Mouse (Mus musculus): ENCODE measurements around the gene Fetub. TPM values are rescaled to one million over a fixed set of nuclear protein-coding genes. Genes with fewer than 3 reads are reported as not detected.

Gene Fetub
- polyA plus RNA-seq, 1 experiment from 2014 or later, result not detected

- DNase-seq (no peak), ATAC-seq (ENCODE audit: insufficient read depth) (no peak)
- H3K9me3 ChIP-seq (ENCODE audit: low read depth, low read length), result no peaks in the 10 kb centered on the region
- no peaks in the 10 kb centered on the region for H3K4me1 ChIP-seq (ENCODE audit: insufficient read depth)
- no peak overlapping the region for H3K4me2 ChIP-seq
- no peaks in the 10 kb centered on the region for H3K27me3 ChIP-seq (ENCODE audit: insufficient read depth, low read length)
- no peak overlapping the region for H3K27ac ChIP-seq (ENCODE audit: low read depth)
- no peak overlapping the region for H3K9ac ChIP-seq
- WGBS, result 82% methylated on average over 2 of the region's 2 CpGs
- H3K36me3 ChIP-seq (ENCODE audit: insufficient read depth), result no peaks in the 10 kb centered on the region
- TF ChIP-seq CTCF (IDR thresholded peaks at IDR 0.05; ENCODE audit: low read depth), result no peak
- H3K4me3 ChIP-seq (ENCODE audit: low read depth, low read length), result no peak overlapping the region
These were observed 29.2 kb downstream of the Fetub start for GRCm38 (mm10) chr16:22947371-22947770.

DNA sequence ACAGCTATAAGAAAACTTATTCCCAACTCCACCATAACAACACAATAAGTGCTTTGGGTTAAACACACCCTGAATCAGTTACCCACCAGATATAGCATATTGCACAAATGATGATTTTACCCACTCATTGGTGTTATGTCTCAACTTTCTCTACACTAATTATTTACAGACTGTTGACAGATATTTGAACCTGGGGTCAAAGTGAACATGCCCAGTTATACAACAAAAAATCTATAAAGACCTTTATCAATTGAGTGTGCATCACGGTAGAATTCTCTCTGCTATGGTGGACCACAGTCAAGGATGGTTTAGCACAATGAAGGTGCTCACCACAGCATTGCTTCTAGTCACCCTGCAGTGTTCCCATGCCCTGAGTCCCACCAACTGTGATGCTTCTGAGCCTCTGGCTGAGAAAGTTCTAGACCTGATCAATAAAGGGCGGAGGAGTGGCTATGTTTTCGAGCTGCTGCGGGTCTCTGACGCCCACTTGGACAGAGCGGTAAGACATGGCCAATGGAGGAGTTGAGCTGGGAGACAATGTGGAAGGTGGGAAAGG is 32.8 kb downstream of the Fetub start, which contains the start of gene Hrg:
Gene Hrg (plus strand): TSS at position 233 of the 556 bp plus-strand sequence.
- Histone ChIP-seq H3K4me1 (ENCODE audit: insufficient read depth) (no peaks in the 10 kb centered on the region), H3K9me3 (ENCODE audit: low read depth, low read length) (no peaks in the 10 kb centered on the region), H3K36me3 (ENCODE audit: insufficient read depth) (no peaks in the 10 kb centered on the region), H3K27me3 (ENCODE audit: insufficient read depth, low read length) (no peaks in the 10 kb centered on the region), H3K4me2 (no peak within 1 kb of the TSS), H3K27ac (ENCODE audit: low read depth) (no peak within 1 kb of the TSS), H3K9ac (no peak within 1 kb of the TSS), H3K4me3 (ENCODE audit: low read depth, low read length) (no peak within 1 kb of the TSS)
- ATAC-seq (ENCODE audit: insufficient read depth) (no peak), DNase-seq (no peak)
- TF ChIP-seq CTCF (IDR thresholded peaks at IDR 0.05; ENCODE audit: low read depth), result no peak
- 87% methylated on average over 6 of the region's 6 CpGs for WGBS

- DNase-seq, result peak; percentile 25
- WGBS, result 21% methylated on average over 4 of the region's 4 CpGs
- H3K4me2 ChIP-seq, result no peak overlapping the region
- no peaks in the 10 kb centered on the region for H3K36me3 ChIP-seq (ENCODE audit: insufficient read depth)
- peak; percentile 22; the same call in 1 of the 2 replicates for TF ChIP-seq CTCF (IDR thresholded peaks at IDR 0.05; ENCODE audit: low read depth)
- no peak for ATAC-seq (ENCODE audit: insufficient read depth)
- no peak overlapping the region for H3K4me3 ChIP-seq (ENCODE audit: low read depth, low read length)
- H3K9me3 ChIP-seq (ENCODE audit: low read depth, low read length), result no peaks in the 10 kb centered on the region
- no peak overlapping the region for H3K27ac ChIP-seq (ENCODE audit: low read depth)
- no peaks in the 10 kb centered on the region for H3K27me3 ChIP-seq (ENCODE audit: insufficient read depth, low read length)
- no peaks in the 10 kb centered on the region for H3K4me1 ChIP-seq (ENCODE audit: insufficient read depth)
- H3K9ac ChIP-seq, result no peak overlapping the region
These were observed 34.9 kb downstream of the Fetub start for GRCm38 (mm10) chr16:22953069-22953468.

DNA sequence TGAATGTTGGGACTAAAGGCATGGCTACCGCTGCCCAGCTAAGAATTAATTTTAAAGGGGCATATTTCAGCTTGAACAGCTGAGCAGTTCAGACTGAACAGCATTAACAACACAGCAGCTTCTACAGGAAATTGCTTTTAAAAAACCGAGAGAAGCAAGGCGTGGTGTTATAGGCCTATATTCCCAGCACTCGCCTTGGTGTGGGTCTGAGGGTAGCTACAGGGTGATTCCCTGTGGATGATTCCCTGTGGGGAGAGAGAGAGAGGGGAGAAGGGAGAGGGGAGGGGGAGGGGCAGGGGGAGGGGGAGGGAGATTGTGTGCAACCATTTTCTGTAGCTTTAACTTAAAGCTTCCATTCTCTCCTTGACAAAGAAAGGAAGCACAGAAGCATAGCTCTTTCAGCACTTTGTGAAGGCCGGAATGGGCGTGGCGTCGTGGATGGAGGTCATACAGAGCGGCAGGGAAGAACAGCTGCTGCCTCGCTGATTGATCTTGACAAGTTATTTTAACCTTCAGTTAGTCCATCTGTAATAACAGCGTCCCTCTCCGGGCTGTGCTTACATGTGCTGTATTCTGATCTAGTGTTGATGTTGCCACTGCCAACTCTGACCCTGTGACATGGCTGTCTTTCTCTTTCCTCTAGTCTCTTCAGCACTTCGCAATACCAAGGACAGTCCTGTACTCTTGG is 37.4 kb downstream of the Fetub start:
- ATAC-seq (ENCODE audit: insufficient read depth), result no peak
- TF ChIP-seq CTCF (IDR thresholded peaks at IDR 0.05; ENCODE audit: low read depth), result no peak
- no peak overlapping the region for H3K4me3 ChIP-seq (ENCODE audit: low read depth, low read length)
- no peaks in the 10 kb centered on the region for H3K27me3 ChIP-seq (ENCODE audit: insufficient read depth, low read length)
- no peak overlapping the region for H3K27ac ChIP-seq (ENCODE audit: low read depth)
- H3K9ac ChIP-seq, result no peak overlapping the region
- DNase-seq, result peak; percentile 62
- no peak overlapping the region for H3K4me2 ChIP-seq
- H3K4me1 ChIP-seq (ENCODE audit: insufficient read depth), result no peaks in the 10 kb centered on the region
- H3K36me3 ChIP-seq (ENCODE audit: insufficient read depth), result no peaks in the 10 kb centered on the region
- 46% methylated on average over 13 of the region's 13 CpGs for WGBS
- H3K9me3 ChIP-seq (ENCODE audit: low read depth, low read length), result no peaks in the 10 kb centered on the region

- Histone ChIP-seq H3K27ac (ENCODE audit: low read depth) (no peak overlapping the region), H3K4me3 (ENCODE audit: low read depth, low read length) (no peak overlapping the region), H3K9me3 (ENCODE audit: low read depth, low read length) (no peaks in the 10 kb centered on the region), H3K4me2 (no peak overlapping the region), H3K36me3 (ENCODE audit: insufficient read depth) (no peaks in the 10 kb centered on the region), H3K27me3 (ENCODE audit: insufficient read depth, low read length) (no peaks in the 10 kb centered on the region), H3K4me1 (ENCODE audit: insufficient read depth) (no peaks in the 10 kb centered on the region), H3K9ac (no peak overlapping the region)
- WGBS, result 78% methylated on average over 11 of the region's 11 CpGs
- TF ChIP-seq CTCF (IDR thresholded peaks at IDR 0.05; ENCODE audit: low read depth), result no peak
- ATAC-seq (ENCODE audit: insufficient read depth), result no peak
- DNase-seq, result no peak
These were observed 37.9 kb downstream of the Fetub start for GRCm38 (mm10) chr16:22956085-22956439.

- Histone ChIP-seq H3K4me1 (ENCODE audit: insufficient read depth) (no peaks in the 10 kb centered on the region), H3K27me3 (ENCODE audit: insufficient read depth, low read length) (no peaks in the 10 kb centered on the region), H3K9me3 (ENCODE audit: low read depth, low read length) (no peaks in the 10 kb centered on the region), H3K9ac (no peak overlapping the region), H3K36me3 (ENCODE audit: insufficient read depth) (no peaks in the 10 kb centered on the region), H3K4me2 (no peak overlapping the region), H3K27ac (ENCODE audit: low read depth) (no peak overlapping the region), H3K4me3 (ENCODE audit: low read depth, low read length) (no peak overlapping the region)
- ATAC-seq (ENCODE audit: insufficient read depth), result no peak
- 90% methylated on average over 8 of the region's 8 CpGs for WGBS
- DNase-seq, result no peak
- no peak for TF ChIP-seq CTCF (IDR thresholded peaks at IDR 0.05; ENCODE audit: low read depth)
These were observed 42.9 kb downstream of the Fetub start for GRCm38 (mm10) chr16:22961073-22961472.

GRCm38 (mm10) chr16:22962256-22962655 is 44.1 kb downstream of the Fetub start:
- Histone ChIP-seq H3K9me3 (ENCODE audit: low read depth, low read length) (no peaks in the 10 kb centered on the region), H3K4me3 (ENCODE audit: low read depth, low read length) (no peak overlapping the region), H3K27ac (ENCODE audit: low read depth) (no peak overlapping the region), H3K9ac (no peak overlapping the region), H3K36me3 (ENCODE audit: insufficient read depth) (no peaks in the 10 kb centered on the region), H3K27me3 (ENCODE audit: insufficient read depth, low read length) (no peaks in the 10 kb centered on the region), H3K4me1 (ENCODE audit: insufficient read depth) (no peaks in the 10 kb centered on the region), H3K4me2 (no peak overlapping the region)
- DNase-seq (no peak), ATAC-seq (ENCODE audit: insufficient read depth) (no peak)
- WGBS, result 75% methylated on average over 5 of the region's 5 CpGs
- TF ChIP-seq CTCF (IDR thresholded peaks at IDR 0.05; ENCODE audit: low read depth), result no peak

Data from lung, embryonic 14.5 days (tissue).